Mouse (Mus musculus) neural tube, embryonic 14.5 days (tissue): Measurements from ENCODE around the gene Wnt3a. TPM values are rescaled to one million over a fixed set of nuclear protein-coding genes. Genes with fewer than 3 reads are reported as not detected.
A peak's percentile ranks its signal among the peaks of the same experiment; 100 is the strongest.

ENCODE experiments used
- ATAC-seq: fragments of 200-750 bp; cut with Nextera tagmentation; 2 replicates; pipeline ENCODE4 v1.8.0; 2017; ENCODE audit warnings: low read depth, mild to moderate bottlenecking, moderate TSS enrichment, moderate library complexity
- H3K27ac ChIP-seq: fragments of 300-500 bp; sonication (generic); 2 replicates; pipeline ENCODE4 v1.5.1; 2014; ENCODE audit warnings: low read depth, mild to moderate bottlenecking, control low read depth, low read length, moderate library complexity, mixed read lengths
- H3K27me3 ChIP-seq: fragments of 300-500 bp; sonication (generic); 2 replicates; pipeline ENCODE4 v1.6.1; 2014; ENCODE audit warnings: low read length; ENCODE audit not compliant: control insufficient read depth, insufficient read depth
- H3K36me3 ChIP-seq: fragments of 300-500 bp; sonication (generic); 2 replicates; pipeline ENCODE4 v1.6.1; 2014; ENCODE audit warnings: low read length, mixed read lengths; ENCODE audit not compliant: control insufficient read depth, insufficient read depth
- H3K4me1 ChIP-seq: fragments of 300-500 bp; sonication (generic); 2 replicates; pipeline ENCODE4 v1.6.1; 2014; ENCODE audit warnings: low read length; ENCODE audit not compliant: control insufficient read depth, insufficient read depth
- H3K4me2 ChIP-seq: fragments of 300-500 bp; sonication (generic); 2 replicates; pipeline ENCODE4 v1.6.1; 2014; ENCODE audit warnings: mild to moderate bottlenecking, low read depth, low read length, control low read depth
- H3K4me3 ChIP-seq: fragments of 300-500 bp; sonication (generic); 2 replicates; pipeline ENCODE4 v1.5.1; 2014; ENCODE audit warnings: low read depth, low read length, control low read depth, mixed read lengths
- H3K9ac ChIP-seq: fragments of 300-500 bp; sonication (generic); replicated peaks from 2 replicates; pipeline ENCODE4 v1.6.1; 2014; ENCODE audit warnings: low read depth, mild to moderate bottlenecking, control low read depth, low read length, mixed read lengths
- H3K9me3 ChIP-seq: fragments of 300-500 bp; sonication (generic); 2 replicates; pipeline ENCODE4 v1.6.1; 2016; ENCODE audit warnings: low read length; ENCODE audit not compliant: control insufficient read depth
- WGBS: fragments of 180-500 bp; shearing (Covaris S2); extraction: QIAGEN DNeasy Blood & Tissue Kit; methylation state at CpG from one replicate; pipeline ENCODE4 v1.1.7; 2014; 5-methylcytosine and 5-hydroxymethylcytosine counted together
- polyA plus RNA-seq: library from polyadenylated mRNA; unstranded; fragments of >200 nt; fragmentation: Nextera tagmentation; extraction: Ambion mirVana; gene quantifications from 2 replicates; pipeline ENCODE4 v1.2.1, GENCODE M21; 2014

Gene Wnt3a
- polyA plus RNA-seq, 1 experiment from 2014 or later, result 0.12 TPM

- H3K36me3 ChIP-seq, result no peaks in the 10 kb centered on the region
- no peak overlapping the region for H3K9ac ChIP-seq
- H3K4me1 ChIP-seq, result peaks cover 8% of the 10 kb centered on the region
- no peak overlapping the region for H3K4me2 ChIP-seq
- 85% methylated on average over 7 of the region's 7 CpGs for WGBS
- no peak overlapping the region for H3K4me3 ChIP-seq
- no peaks in the 10 kb centered on the region for H3K27me3 ChIP-seq
- H3K27ac ChIP-seq, result no peak overlapping the region
- no peaks in the 10 kb centered on the region for H3K9me3 ChIP-seq
- ATAC-seq, result no peak
These were observed 30.9 kb downstream of the Wnt3a start for GRCm38 (mm10) chr11:59259647-59260046.

GRCm38 (mm10) chr11:59248101-59248500 lies 42.5 kb downstream of the Wnt3a start:
- H3K9me3 ChIP-seq, result no peaks in the 10 kb centered on the region
- H3K4me2 ChIP-seq, result no peak overlapping the region
- ATAC-seq, result no peak
- H3K4me1 ChIP-seq, result no peaks in the 10 kb centered on the region
- H3K4me3 ChIP-seq, result no peak overlapping the region
- WGBS, result 75% methylated on average over 10 of the region's 10 CpGs
- no peak overlapping the region for H3K27ac ChIP-seq
- H3K36me3 ChIP-seq, result no peaks in the 10 kb centered on the region
- H3K9ac ChIP-seq, result no peak overlapping the region
- H3K27me3 ChIP-seq, result no peaks in the 10 kb centered on the region

GRCm38 (mm10) chr11:59243856-59244255 lies 46.7 kb downstream of the Wnt3a start:
- no peak overlapping the region for H3K4me3 ChIP-seq
- H3K36me3 ChIP-seq, result no peaks in the 10 kb centered on the region
- H3K4me2 ChIP-seq, result no peak overlapping the region
- H3K4me1 ChIP-seq, result 0 out of 2 replicates have a peak, but pooled peaks cover under 1% of the 10 kb centered on the region
- no peak for ATAC-seq
- 11% methylated on average over 6 of the region's 6 CpGs for WGBS
- no peaks in the 10 kb centered on the region for H3K9me3 ChIP-seq
- H3K9ac ChIP-seq, result no peak overlapping the region
- H3K27ac ChIP-seq, result no peak overlapping the region
- H3K27me3 ChIP-seq, result no peaks in the 10 kb centered on the region

GRCm38 (mm10) chr11:59241841-59242240 lies 48.7 kb downstream of the Wnt3a start:
- no peak overlapping the region for H3K4me2 ChIP-seq
- H3K27me3 ChIP-seq, result no peaks in the 10 kb centered on the region
- WGBS, result 43% methylated on average over 3 of the region's 3 CpGs
- no peaks in the 10 kb centered on the region for H3K36me3 ChIP-seq
- H3K9me3 ChIP-seq, result no peaks in the 10 kb centered on the region
- 0 out of 2 replicates have a peak, but pooled peaks cover 4% of the 10 kb centered on the region for H3K4me1 ChIP-seq
- ATAC-seq, result no peak
- H3K27ac ChIP-seq, result no peak overlapping the region
- H3K9ac ChIP-seq, result no peak overlapping the region
- H3K4me3 ChIP-seq, result no peak overlapping the region

GRCm38 (mm10) chr11:59239796-59240195 lies 50.8 kb downstream of the Wnt3a start:
- Histone ChIP-seq H3K27ac (no peak overlapping the region), H3K36me3 (no peaks in the 10 kb centered on the region), H3K9ac (no peak overlapping the region), H3K4me2 (no peak overlapping the region), H3K4me3 (no peak overlapping the region), H3K4me1 (0 out of 2 replicates have a peak, but pooled peaks cover 4% of the 10 kb centered on the region), H3K27me3 (no peaks in the 10 kb centered on the region), H3K9me3 (no peaks in the 10 kb centered on the region)
- WGBS, result 83% methylated on average over 4 of the region's 4 CpGs
- ATAC-seq, result no peak

GRCm38 (mm10) chr11:59239428-59239785 lies 51.1 kb downstream of the Wnt3a start:
- Histone ChIP-seq H3K27ac (no peak overlapping the region), H3K27me3 (no peaks in the 10 kb centered on the region), H3K9me3 (no peaks in the 10 kb centered on the region), H3K4me3 (no peak overlapping the region), H3K4me2 (no peak overlapping the region), H3K9ac (no peak overlapping the region), H3K36me3 (no peaks in the 10 kb centered on the region), H3K4me1 (0 out of 2 replicates have a peak, but pooled peaks cover 4% of the 10 kb centered on the region)
- 0 out of 2 replicates have a peak, but pooled peaks have one; percentile 31 for ATAC-seq
- WGBS, result 53% methylated on average over 4 of the region's 4 CpGs

- Histone ChIP-seq H3K9ac (no peak overlapping the region), H3K36me3 (no peaks in the 10 kb centered on the region), H3K4me1 (0 out of 2 replicates have a peak, but pooled peaks cover 4% of the 10 kb centered on the region), H3K27ac (no peak overlapping the region), H3K9me3 (no peaks in the 10 kb centered on the region), H3K4me2 (no peak overlapping the region), H3K27me3 (no peaks in the 10 kb centered on the region), H3K4me3 (no peak overlapping the region)
- 4% methylated on average over 15 of the region's 15 CpGs for WGBS
- peak; percentile 60; the same call in 1 of the 2 replicates for ATAC-seq
These were observed 51.8 kb downstream of the Wnt3a start for GRCm38 (mm10) chr11:59238525-59239427.

- no peaks in the 10 kb centered on the region for H3K27me3 ChIP-seq
- no peak overlapping the region for H3K4me2 ChIP-seq
- H3K27ac ChIP-seq, result no peak overlapping the region
- no peaks in the 10 kb centered on the region for H3K9me3 ChIP-seq
- no peak for ATAC-seq
- peaks cover 4% of the 10 kb centered on the region for H3K4me1 ChIP-seq
- H3K4me3 ChIP-seq, result no peak overlapping the region
- 64% methylated on average over 2 of the region's 2 CpGs for WGBS
- no peaks in the 10 kb centered on the region for H3K36me3 ChIP-seq
- H3K9ac ChIP-seq, result no peak overlapping the region
These were observed 57.8 kb downstream of the Wnt3a start for GRCm38 (mm10) chr11:59232797-59233196.

GRCm38 (mm10) chr11:59230144-59230760 lies 60.3 kb downstream of the Wnt3a start:
- Histone ChIP-seq H3K27me3 (no peaks in the 10 kb centered on the region), H3K36me3 (no peaks in the 10 kb centered on the region), H3K9me3 (no peaks in the 10 kb centered on the region), H3K27ac (no peak overlapping the region), H3K4me3 (no peak overlapping the region), H3K4me2 (no peak overlapping the region), H3K9ac (no peak overlapping the region), H3K4me1 (peaks cover 24% of the 10 kb centered on the region)
- no peak for ATAC-seq
- WGBS, result 16% methylated on average over 7 of the region's 7 CpGs
